Mouse (Mus musculus) cerebellum, adult (tissue): ENCODE measurements at regions not wholly inside any gene's neighbourhood (a gene's known extent, or its start where the extent isn't known, plus 50 kb on each side); places are given as distances from the start of the nearest gene placed in this dataset.
"Not testable (repeated sequence)": the region's sequence is repeated elsewhere in the genome, so short reads cannot be mapped to it uniquely, and the experiment has no call there.

Source experiments
- ATAC-seq: cut with Nextera tagmentation; 2 replicates; pipeline ENCODE4 v1.9.2; 2017; ENCODE audit warnings: mild to moderate bottlenecking, moderate library complexity, mixed read lengths; ENCODE audit not compliant: insufficient number of reproducible peaks, low FRiP score, low TSS enrichment

DNA sequence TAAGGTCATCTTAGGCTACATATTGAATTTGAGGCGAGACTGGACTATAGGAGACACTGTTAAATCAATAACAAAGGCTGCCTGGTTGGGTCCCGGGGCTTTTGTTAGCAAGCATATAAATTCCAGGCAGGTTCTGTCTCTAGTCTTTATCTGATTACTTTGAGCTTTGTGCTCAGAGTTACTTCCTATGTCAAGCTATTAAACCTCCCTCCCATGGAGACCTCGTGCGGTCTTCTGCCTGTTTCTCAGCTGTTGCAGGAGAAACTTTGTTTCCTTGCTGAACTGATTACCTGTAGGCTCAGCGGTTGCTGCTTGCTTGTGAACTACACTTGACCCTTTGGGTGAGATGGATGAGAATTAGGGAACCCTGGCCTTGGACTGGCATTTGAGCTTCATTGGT is 210.5 kb upstream of the Btg1 start:
- no peak for ATAC-seq

DNA sequence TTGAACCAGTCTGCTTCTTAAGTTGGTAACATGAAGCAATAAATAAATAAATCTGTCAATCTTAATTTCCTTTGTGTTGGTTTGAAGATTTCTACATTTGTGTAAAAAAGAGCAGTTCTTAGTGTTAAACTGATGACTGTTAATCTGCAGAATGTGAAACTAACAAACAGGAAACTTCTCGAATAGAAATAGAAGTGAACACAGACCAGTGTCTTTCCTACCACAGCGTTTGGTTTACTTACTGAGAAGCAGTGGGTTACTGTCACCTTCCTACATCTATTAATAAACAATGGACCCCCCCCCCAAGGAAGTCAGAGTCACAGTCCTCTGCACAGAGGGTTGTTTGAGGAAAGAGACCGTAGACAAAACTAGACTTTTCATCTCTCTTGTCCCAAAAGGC is 209.0 kb upstream of the Btg1 start:
- ATAC-seq: no peak

GRCm38 (mm10) chr10:96408250-96408649 is 208.6 kb upstream of the Btg1 start:
- no peak for ATAC-seq

DNA sequence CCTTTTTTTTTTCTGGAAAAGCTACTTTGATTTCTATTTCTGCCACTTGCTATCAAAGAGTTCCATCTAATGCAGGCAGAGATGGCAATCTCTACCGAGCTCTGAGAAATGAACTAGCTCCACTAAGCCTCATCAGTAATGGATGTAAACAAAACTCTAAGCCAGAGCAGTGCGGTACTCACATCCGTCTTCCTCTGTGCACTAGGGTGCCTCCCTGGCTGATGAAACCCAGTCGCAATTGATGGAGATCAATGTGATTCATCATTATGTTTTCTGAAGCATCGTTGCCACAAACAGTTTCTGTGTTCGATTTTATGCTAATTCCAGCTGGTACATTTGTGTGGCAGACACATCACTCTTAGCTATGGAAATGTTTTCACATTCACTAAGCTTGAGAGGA is 206.8 kb upstream of the Btg1 start:
- ATAC-seq: no peak

DNA sequence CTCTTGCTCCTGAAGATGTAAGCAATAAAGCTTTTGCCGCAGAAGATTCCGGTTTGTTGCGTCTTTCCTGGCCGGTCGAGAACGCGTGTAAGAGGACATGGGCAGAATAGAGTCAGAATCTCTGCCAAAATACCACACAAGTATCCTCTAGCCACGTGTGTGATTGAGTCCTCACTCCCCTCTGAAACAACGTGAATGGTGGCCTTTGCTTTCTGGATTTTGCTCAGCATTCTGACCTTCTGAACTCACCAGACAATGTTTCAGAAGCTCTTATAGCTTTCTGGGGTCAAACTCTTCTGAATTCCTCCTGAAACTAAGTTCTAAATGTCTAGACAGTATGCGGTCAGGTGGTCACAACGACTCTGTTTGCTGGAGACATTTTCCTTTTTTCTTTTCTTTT is 202.0 kb upstream of the Btg1 start:
- ATAC-seq: no peak

- not testable (repeated sequence) for ATAC-seq
Measured at GRCm38 (mm10) chr10:96421506-96421905, 195.3 kb upstream of the Btg1 start.

DNA sequence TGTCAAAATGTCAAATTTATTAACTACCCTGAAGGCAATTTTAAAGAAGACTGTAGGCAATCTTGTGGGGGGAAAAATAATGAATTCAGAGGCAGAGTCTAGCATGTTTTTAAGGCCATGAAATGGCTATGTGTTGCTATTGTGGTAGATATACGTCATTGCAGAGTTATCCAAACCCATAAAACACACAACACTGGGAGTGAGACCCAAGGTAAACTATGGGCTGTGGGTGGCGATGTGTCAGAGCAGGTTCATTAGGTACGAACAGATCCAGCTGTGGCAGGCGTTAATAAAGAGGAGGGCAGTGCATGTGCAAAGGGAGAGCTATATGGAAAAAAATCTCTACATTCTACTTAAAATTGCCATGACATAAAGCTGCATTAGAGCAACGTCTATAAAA is 189.4 kb upstream of the Btg1 start:
- no peak for ATAC-seq

- ATAC-seq: no peak
Measured at GRCm38 (mm10) chr10:96430142-96430541, 186.7 kb upstream of the Btg1 start.

- ATAC-seq: no peak
Measured at GRCm38 (mm10) chr10:96435109-96435508, 181.7 kb upstream of the Btg1 start.

- no peak for ATAC-seq
Measured at GRCm38 (mm10) chr10:96438398-96439103, 178.3 kb upstream of the Btg1 start.

DNA sequence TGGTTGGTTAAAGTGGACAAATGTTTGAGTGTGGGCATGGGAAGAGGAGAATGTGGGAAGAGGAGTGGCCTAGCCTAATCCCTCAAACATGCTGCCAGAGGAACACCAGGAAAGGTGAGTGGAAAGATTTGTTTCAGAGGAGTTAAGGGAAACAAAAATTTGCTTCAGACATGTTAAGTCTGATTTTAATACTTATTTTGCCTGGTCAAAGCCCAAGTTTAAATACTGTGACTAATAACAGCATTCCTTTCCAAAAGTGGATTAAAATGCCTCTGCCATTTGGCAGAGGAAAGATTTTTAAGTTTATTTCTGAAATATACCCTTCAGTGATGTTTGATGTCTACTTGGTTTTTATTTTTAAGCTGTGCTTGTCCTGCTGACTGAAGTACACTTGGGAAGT is 174.6 kb upstream of the Btg1 start:
- no peak for ATAC-seq

DNA sequence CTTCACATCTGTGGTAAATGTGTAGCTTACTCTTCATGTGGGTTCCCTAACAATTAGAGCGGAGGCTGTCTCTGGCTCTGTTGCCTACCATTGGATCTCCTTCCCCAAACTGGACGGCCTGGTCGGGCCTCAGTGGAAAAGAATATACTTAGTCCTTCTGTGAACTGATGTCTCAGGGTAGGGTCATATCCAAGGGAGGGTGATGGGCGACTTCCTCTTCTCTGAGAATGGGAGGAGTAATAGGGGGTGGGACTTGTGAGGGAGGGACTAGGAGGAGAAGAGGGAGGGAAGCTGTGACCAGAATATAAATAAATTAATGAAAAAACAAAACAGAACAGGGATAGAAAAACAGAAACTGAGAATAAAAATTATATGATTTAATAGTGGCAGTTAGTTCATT is 166.5 kb upstream of the Btg1 start:
- ATAC-seq: no peak

GRCm38 (mm10) chr10:96454857-96455256 is 161.9 kb upstream of the Btg1 start:
- ATAC-seq: no peak

DNA sequence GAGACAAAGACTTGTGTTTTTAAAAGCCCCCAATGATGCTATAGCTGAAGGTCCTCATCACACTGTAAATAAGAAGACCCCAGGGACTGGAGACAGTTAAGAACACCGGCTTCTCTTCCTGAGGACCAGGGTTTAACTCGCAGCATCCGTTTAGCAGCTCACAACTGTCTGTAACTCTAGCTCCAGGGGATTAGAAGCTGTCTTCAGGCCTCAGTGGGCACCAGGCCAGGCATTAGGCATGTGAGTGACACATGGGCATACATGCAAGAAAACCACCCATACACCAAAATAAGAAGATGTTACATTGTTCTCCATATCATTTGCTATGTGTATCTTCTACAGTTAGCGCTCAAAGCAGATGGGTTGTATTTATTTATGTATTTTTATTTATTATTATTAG is 158.3 kb upstream of the Btg1 start:
- no peak for ATAC-seq

- ATAC-seq: no peak
Measured at GRCm38 (mm10) chr10:96459186-96459585, 157.6 kb upstream of the Btg1 start.

GRCm38 (mm10) chr10:96460151-96460550 is 156.7 kb upstream of the Btg1 start:
- no peak for ATAC-seq

DNA sequence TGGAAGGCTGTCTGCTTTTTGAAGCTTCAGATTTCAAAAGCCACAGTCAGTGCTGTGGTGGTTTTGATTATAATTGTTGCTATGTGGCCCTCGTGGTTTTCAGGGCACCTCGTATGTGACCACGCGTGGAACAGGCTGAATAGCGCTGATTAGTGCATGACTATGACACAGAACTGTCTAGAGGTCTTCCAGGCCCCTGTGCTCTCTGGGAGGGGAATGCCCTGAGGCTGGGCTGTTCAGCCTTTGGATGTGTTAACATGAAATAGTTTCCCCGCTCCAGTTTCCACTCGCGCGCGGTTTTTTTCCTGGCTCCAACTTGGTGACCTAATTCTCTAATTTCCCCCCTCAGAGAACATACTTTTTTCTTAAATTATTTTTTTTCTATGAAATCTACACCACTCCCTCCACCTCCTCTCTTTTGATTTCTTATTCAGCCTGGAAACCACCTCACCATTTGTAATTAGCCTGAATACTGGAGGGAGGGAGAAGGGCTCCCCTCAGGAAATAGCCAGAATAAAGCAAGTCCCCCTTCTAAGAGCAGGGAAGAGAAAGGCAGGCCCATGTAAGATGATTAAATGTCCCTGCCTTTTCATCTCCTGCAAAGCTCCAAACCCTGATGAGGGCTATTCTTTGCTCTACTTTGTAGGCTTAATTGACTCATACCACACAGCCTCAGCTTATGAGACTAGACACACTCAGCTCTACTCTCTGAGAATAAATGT is 156.0 kb upstream of the Btg1 start:
- ATAC-seq: no peak

DNA sequence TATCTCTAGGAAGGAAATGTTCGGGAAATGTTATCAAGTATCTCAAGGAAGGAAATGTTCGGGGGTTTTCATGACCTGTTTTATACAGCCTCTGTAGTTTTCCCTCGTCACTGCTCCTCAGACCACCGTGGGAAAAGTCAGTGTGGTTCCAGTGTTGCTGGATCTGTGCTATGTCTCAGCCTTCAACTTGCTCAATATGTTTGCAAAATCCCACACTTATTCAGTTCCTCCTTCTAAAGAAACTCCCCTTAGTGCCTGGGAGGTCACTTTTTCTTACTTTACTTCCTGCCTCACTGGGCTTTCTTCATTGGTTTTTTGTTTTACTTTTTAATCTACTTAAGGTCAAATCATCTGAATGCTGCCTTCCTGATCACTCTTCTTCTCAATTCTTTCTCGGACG is 150.8 kb upstream of the Btg1 start:
- ATAC-seq: no peak

DNA sequence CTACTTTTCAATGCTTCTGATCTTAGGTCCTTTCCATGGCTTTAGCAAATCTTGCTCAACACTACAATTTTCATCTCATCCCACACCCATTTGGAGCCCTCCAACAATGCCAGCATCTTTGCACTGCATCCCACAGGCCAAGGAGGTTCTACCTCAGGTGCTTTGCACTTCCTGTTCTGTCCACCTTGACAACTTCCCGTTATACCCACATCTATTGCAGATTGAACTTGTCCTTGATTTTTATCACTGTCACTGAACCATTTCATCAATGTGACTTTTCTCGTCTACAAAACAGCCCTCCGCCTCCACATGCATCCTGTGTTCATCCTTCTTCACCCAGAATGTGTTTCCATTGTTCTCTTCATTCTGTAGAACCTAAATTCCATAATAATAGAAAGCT is 150.0 kb upstream of the Btg1 start:
- ATAC-seq: no peak

DNA sequence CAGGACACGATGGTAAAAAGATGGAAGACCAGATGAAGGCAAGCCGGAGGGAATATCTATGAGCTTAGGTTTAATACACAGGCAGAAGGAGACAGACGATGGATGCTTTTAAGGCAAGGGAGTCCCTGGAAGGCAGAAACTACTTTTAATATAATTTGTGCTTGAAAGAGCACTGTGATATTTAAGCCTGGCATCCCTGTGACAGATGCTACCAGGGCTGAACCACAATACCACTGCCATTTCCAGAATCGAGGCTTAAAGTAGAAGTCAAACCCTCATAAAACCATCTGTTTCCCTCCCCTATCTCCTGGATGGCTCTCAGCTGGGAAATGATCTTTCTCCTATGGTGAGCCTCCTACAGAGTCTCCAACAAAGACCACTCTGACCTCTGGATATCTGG is 149.1 kb upstream of the Btg1 start:
- ATAC-seq: no peak

- no peak for ATAC-seq
Measured at GRCm38 (mm10) chr10:96471523-96471922, 145.3 kb upstream of the Btg1 start.

GRCm38 (mm10) chr10:96479350-96479749 is 137.5 kb upstream of the Btg1 start:
- ATAC-seq: no peak
